Mouse (Mus musculus): ENCODE measurements at regions not wholly inside any gene's neighbourhood (a gene's known extent, or its start where the extent isn't known, plus 50 kb on each side); places are given as distances from the start of the nearest gene placed in this dataset.

- 76% methylated on average over 2 of the region's 2 CpGs for WGBS
These were observed 349.0 kb upstream of the Cited2 start for GRCm38 (mm10) chr10:17374047-17374446.

GRCm38 (mm10) chr10:17382990-17383389 is 340.0 kb upstream of the Cited2 start:
- no peak for ATAC-seq

More at GRCm38 (mm10) chr10:17374047-17374446, 349.0 kb upstream of the Cited2 start:
- ATAC-seq = no peak
- H3K36me3 ChIP-seq (ENCODE audit: control insufficient read depth, insufficient read depth) = no peaks in the 10 kb centered on the region
- no peaks in the 10 kb centered on the region for H3K9me3 ChIP-seq (ENCODE audit: control insufficient read depth)
- no peak overlapping the region for H3K9ac ChIP-seq (ENCODE audit: low read depth, low read length)
- no peak overlapping the region for H3K4me2 ChIP-seq (replicated peaks; ENCODE audit: low read depth)
- H3K4me3 ChIP-seq (ENCODE audit: low read depth, low read length) = no peak overlapping the region
- H3K4me1 ChIP-seq (replicated peaks; ENCODE audit: control insufficient read depth, insufficient read depth, low read length) = no peaks in the 10 kb centered on the region
- TF ChIP-seq CTCF (IDR thresholded peaks at IDR 0.05; ENCODE audit: low read depth) = no peak
- H3K27me3 ChIP-seq (replicated peaks; ENCODE audit: control insufficient read depth, insufficient read depth, low read length) = no peaks in the 10 kb centered on the region
- H3K27ac ChIP-seq (ENCODE audit: low read depth, low read length) = no peak overlapping the region

GRCm38 (mm10) chr10:17385181-17385580 is 337.8 kb upstream of the Cited2 start:
- WGBS = 65% methylated on average over 1 of the region's 1 CpGs
- no peak for ATAC-seq
- Histone ChIP-seq H3K4me3 (ENCODE audit: low read depth, low read length) (no peak overlapping the region), H3K9me3 (ENCODE audit: control insufficient read depth) (no peaks in the 10 kb centered on the region), H3K27ac (ENCODE audit: low read depth, low read length) (no peak overlapping the region), H3K27me3 (replicated peaks; ENCODE audit: control insufficient read depth, insufficient read depth, low read length) (no peaks in the 10 kb centered on the region), H3K4me2 (replicated peaks; ENCODE audit: low read depth) (no peak overlapping the region), H3K9ac (ENCODE audit: low read depth, low read length) (no peak overlapping the region), H3K36me3 (ENCODE audit: control insufficient read depth, insufficient read depth) (no peaks in the 10 kb centered on the region), H3K4me1 (replicated peaks; ENCODE audit: control insufficient read depth, insufficient read depth, low read length) (no peaks in the 10 kb centered on the region)
- TF ChIP-seq CTCF (IDR thresholded peaks at IDR 0.05; ENCODE audit: low read depth) = no peak

More at GRCm38 (mm10) chr10:17382990-17383389, 340.0 kb upstream of the Cited2 start:
- no peak overlapping the region for H3K4me2 ChIP-seq (replicated peaks; ENCODE audit: low read depth)
- no peaks in the 10 kb centered on the region for H3K27me3 ChIP-seq (replicated peaks; ENCODE audit: control insufficient read depth, insufficient read depth, low read length)
- 91% methylated on average over 6 of the region's 6 CpGs for WGBS
- H3K4me3 ChIP-seq (ENCODE audit: low read depth, low read length) = no peak overlapping the region
- H3K4me1 ChIP-seq (replicated peaks; ENCODE audit: control insufficient read depth, insufficient read depth, low read length) = no peaks in the 10 kb centered on the region
- TF ChIP-seq CTCF (IDR thresholded peaks at IDR 0.05; ENCODE audit: low read depth) = no peak
- no peaks in the 10 kb centered on the region for H3K9me3 ChIP-seq (ENCODE audit: control insufficient read depth)
- no peak overlapping the region for H3K9ac ChIP-seq (ENCODE audit: low read depth, low read length)
- no peak overlapping the region for H3K27ac ChIP-seq (ENCODE audit: low read depth, low read length)
- no peaks in the 10 kb centered on the region for H3K36me3 ChIP-seq (ENCODE audit: control insufficient read depth, insufficient read depth)

- Histone ChIP-seq H3K27me3 (replicated peaks; ENCODE audit: control insufficient read depth, insufficient read depth, low read length) (no peaks in the 10 kb centered on the region), H3K4me2 (replicated peaks; ENCODE audit: low read depth) (no peak overlapping the region), H3K4me1 (replicated peaks; ENCODE audit: control insufficient read depth, insufficient read depth, low read length) (no peaks in the 10 kb centered on the region), H3K27ac (ENCODE audit: low read depth, low read length) (no peak overlapping the region), H3K9ac (ENCODE audit: low read depth, low read length) (no peak overlapping the region), H3K4me3 (ENCODE audit: low read depth, low read length) (no peak overlapping the region), H3K9me3 (ENCODE audit: control insufficient read depth) (peaks cover 9% of the 10 kb centered on the region; the same call in 1 of the 2 replicates), H3K36me3 (ENCODE audit: control insufficient read depth, insufficient read depth) (no peaks in the 10 kb centered on the region)
- 86% methylated on average over 4 of the region's 4 CpGs for WGBS
- TF ChIP-seq CTCF (IDR thresholded peaks at IDR 0.05; ENCODE audit: low read depth) = no peak
- no peak for ATAC-seq
These were observed 335.7 kb upstream of the Cited2 start for GRCm38 (mm10) chr10:17387296-17387695.

GRCm38 (mm10) chr10:17395495-17396224 is 327.4 kb upstream of the Cited2 start:
- Histone ChIP-seq H3K4me1 (replicated peaks; ENCODE audit: control insufficient read depth, insufficient read depth, low read length) (no peaks in the 10 kb centered on the region), H3K36me3 (ENCODE audit: control insufficient read depth, insufficient read depth) (no peaks in the 10 kb centered on the region), H3K9ac (ENCODE audit: low read depth, low read length) (no peak overlapping the region), H3K4me2 (replicated peaks; ENCODE audit: low read depth) (no peak overlapping the region), H3K4me3 (ENCODE audit: low read depth, low read length) (no peak overlapping the region), H3K9me3 (ENCODE audit: control insufficient read depth) (peaks cover 9% of the 10 kb centered on the region; the same call in 1 of the 2 replicates), H3K27ac (ENCODE audit: low read depth, low read length) (no peak overlapping the region), H3K27me3 (replicated peaks; ENCODE audit: control insufficient read depth, insufficient read depth, low read length) (no peaks in the 10 kb centered on the region)
- no peak for ATAC-seq
- no peak for TF ChIP-seq CTCF (IDR thresholded peaks at IDR 0.05; ENCODE audit: low read depth)
- WGBS = 91% methylated on average over 8 of the region's 8 CpGs

- no peaks in the 10 kb centered on the region for H3K36me3 ChIP-seq (ENCODE audit: control insufficient read depth, insufficient read depth)
- H3K4me3 ChIP-seq (ENCODE audit: low read depth, low read length) = no peak overlapping the region
- H3K4me1 ChIP-seq (replicated peaks; ENCODE audit: control insufficient read depth, insufficient read depth, low read length) = no peaks in the 10 kb centered on the region
- TF ChIP-seq CTCF (IDR thresholded peaks at IDR 0.05; ENCODE audit: low read depth) = no peak
- H3K9me3 ChIP-seq (ENCODE audit: control insufficient read depth) = no peaks in the 10 kb centered on the region
- no peak overlapping the region for H3K4me2 ChIP-seq (replicated peaks; ENCODE audit: low read depth)
- no peak for ATAC-seq
- H3K27ac ChIP-seq (ENCODE audit: low read depth, low read length) = no peak overlapping the region
- H3K27me3 ChIP-seq (replicated peaks; ENCODE audit: control insufficient read depth, insufficient read depth, low read length) = no peaks in the 10 kb centered on the region
- H3K9ac ChIP-seq (ENCODE audit: low read depth, low read length) = no peak overlapping the region
These were observed 319.1 kb upstream of the Cited2 start for GRCm38 (mm10) chr10:17403899-17404298.
